Mouse (Mus musculus) thymus, adult 18-20 months (tissue): ENCODE data around the gene Dnpep.

Source experiments
- DNase-seq, 2 experiments: peaks; one replicate each; pipeline ENCODE4 v3.0.0; 2022; ENCODE audit warnings: mixed read lengths in 2 of 2

Dnpep gene

GRCm38 (mm10) chr1:75262969-75263951, 54.5 kb downstream of the Dnpep start:
- DNase-seq, result no peak

GRCm38 (mm10) chr1:75261278-75261677, 56.5 kb downstream of the Dnpep start:
- DNase-seq, result no peak
